Mouse (Mus musculus) forelimb bud, embryonic 11.5 days (tissue): ENCODE measurements around the gene Hoxb7.
A peak's percentile ranks its signal among the peaks of the same experiment; 100 is the strongest.

Experiments used
- DNase-seq: peaks from one replicate; pipeline ENCODE4 v3.0.0-alpha.2; 2012; ENCODE audit warnings: low read depth, low spot score

Gene Hoxb7

GRCm38 (mm10) chr11:96285771-96286738, at the start of gene Hoxb7:
Hoxb7 (plus strand) TSS chr11:96286623.
- no peak for DNase-seq

DNA sequence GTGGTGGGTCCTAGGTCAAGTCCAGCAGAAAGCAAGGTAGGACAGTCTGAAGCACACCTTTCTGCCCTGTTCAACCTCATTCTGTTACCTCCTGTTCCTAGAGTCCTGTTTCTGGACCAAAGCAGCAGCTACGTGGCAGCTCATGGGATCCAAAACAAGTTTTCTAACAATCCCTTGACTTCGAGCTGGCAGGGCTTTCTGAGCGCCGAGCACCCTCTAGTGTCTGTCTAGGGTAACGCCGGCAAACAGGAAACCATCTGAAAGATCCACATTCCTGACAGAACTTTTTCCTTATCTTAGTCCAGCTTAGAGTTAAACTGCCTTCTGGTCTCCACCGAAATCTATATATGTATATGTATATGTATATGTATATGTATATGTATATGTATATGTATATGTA, 46.2 kb upstream of the Hoxb7 start:
- DNase-seq: peak; percentile 67

DNA sequence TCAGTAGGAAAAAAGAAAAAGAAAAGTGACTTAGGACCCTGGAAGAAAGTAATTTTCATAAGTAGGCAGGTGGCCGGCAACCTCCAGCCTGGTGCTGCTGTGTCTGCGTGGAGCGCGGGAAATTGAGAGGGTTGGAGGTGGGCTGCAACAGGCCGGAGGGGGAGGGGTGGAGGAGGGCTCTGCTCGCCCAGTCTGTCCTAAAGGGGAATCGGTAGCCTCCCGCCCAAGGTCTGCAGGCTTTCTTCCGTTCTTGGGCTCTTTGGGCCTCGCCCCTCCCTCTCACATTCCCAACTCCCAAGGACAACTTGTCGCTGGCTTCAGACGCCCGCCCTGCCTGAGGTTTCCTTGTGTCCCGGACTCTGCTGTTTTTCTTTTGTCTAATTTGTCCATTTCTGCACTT, 35.5 kb upstream of the Hoxb7 start:
- no peak for DNase-seq

DNA sequence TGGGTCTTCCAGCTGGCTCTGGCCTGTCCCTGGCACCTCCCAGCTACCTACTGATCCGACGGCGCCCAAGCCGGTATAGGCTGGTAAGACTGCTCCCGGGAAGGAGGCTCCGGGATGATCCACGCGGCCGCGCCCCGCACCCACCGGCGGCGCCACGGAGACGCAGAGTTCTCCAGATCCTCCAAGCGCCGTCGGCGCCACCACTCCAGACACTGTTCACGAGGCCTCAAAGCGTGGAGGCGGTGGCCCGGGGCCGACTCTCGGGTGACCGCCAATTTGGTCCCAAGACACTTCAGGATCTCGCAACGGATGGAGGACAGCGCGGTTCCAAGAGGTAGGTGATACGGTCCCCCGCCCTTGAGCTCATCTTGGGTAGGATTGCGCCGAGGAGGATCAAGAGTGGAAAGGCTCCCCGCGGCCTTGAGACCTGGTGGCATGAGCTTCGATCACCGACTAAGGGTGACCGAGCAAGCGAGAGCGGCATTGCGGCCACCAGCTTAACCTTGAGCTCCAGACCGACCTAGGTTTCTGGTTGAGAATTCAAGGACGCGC, 34.9 kb upstream of the Hoxb7 start:
- no peak for DNase-seq

DNA sequence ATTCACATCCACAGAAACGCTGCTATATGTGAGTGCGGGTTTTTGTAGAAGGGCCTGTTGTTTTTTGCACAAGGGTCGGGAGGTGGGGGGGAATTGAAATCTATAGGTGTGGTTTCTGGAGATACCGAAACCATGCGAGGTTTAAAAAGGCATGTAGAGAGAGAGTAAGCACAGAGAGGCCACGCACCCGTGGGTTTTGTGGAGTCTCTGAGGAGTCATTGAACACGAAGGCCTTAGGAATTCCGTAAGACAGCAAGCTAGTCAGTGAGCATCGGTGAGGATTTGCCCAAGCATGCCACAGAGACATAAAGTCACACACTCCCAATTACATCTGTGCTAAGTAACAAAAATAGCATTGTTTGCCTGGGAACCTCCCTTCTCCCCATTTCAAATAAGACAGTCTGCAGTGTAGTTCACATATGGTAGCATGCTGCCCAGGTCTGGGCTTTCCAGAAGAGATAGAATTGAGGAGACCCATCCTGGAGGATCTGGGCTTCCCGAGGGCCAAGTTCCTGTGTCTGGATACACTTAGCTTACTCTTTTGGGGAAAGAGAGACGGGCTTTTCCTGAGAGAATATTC, 33.8 kb upstream of the Hoxb7 start:
- no peak for DNase-seq

DNA sequence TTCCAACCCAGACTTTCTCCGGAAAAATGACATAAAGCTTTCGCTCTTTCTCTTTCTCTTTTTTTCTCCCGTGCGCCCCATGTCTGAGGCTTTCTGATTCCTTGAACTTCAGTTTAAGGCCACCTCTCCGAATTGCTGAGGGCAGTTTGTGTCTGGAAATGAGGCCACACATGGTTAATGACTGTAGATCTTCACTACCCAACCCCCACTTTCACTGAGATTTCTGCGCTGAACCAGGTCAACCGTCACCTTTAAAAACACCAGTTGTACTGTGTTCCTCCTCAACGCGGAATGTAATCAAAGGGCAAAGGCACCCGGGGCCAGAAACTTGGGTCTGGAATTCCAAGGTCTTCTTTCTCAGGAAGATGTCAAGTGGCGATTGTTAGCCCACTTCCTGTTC, 32.2 kb upstream of the Hoxb7 start:
- DNase-seq: no peak

DNA sequence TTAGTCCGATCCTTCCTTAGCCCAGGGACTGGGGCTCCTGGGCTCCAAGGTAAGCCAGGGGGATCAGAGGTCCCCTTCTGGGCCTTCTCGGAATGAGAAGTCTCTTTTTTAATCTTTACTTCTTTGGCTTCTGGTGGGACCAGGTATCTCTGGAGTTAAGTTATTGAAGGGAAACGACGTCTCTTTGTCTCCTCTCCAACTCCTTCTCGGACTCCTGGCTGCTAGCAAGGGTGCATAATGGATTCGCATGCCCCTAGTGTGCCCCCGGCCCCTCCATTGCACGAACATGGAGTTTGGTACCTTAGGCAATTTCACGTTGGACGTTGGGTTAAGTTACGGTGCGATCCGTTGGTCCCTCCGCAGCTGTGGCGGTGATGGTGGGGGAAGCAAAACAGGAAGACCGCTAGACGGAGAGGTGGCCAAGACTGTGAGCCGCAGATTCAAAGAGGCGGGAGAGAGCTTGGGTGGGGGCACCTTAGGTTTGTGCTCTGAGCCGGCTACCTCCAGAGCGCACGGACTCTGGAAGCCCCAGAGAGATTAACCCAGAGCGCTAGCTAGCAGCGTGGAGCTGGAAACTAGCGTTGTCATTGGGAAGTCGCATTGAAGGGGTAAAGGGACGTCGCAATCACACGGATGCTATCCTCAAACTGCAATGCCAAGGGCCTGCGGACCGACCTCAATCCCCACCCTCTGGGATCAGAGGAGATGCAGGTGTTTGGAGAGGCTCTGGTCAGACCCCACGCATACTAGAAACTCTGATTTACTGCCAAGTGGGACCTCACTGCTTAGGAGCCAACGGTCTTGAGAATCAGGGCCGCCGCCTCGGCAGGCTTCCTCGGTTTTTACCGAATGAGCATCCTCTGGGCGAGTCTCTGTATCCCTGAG, 31.1 kb upstream of the Hoxb7 start:
- DNase-seq: no peak

DNA sequence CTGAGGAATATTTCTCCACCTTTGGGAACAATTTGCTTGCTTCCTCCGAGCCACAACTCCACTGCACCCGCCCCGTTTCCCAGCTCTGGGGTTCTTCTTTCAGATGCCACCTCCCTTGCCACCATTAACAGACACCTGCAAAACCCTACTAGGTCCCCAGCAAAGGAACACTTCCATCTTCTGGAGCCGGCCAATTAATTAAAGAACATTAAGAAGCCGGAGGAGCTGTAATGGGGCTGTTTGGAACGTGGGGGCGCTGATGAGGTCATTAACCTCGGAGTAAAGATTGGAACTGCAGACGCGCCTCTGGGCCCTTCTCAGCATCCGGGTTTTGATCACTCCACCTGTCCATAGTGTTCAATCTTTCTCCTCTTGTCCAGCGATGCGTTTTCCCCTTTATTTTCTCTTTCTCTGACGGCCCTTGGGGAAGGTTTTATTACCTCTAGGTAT, 30.4 kb upstream of the Hoxb7 start:
- DNase-seq: no peak

- no peak for DNase-seq
Measured at GRCm38 (mm10) chr11:96257141-96257540, 29.3 kb upstream of the Hoxb7 start.

GRCm38 (mm10) chr11:96259038-96259437, 27.4 kb upstream of the Hoxb7 start:
- DNase-seq: no peak

- no peak for DNase-seq
Measured at GRCm38 (mm10) chr11:96259511-96259910, 26.9 kb upstream of the Hoxb7 start.

DNA sequence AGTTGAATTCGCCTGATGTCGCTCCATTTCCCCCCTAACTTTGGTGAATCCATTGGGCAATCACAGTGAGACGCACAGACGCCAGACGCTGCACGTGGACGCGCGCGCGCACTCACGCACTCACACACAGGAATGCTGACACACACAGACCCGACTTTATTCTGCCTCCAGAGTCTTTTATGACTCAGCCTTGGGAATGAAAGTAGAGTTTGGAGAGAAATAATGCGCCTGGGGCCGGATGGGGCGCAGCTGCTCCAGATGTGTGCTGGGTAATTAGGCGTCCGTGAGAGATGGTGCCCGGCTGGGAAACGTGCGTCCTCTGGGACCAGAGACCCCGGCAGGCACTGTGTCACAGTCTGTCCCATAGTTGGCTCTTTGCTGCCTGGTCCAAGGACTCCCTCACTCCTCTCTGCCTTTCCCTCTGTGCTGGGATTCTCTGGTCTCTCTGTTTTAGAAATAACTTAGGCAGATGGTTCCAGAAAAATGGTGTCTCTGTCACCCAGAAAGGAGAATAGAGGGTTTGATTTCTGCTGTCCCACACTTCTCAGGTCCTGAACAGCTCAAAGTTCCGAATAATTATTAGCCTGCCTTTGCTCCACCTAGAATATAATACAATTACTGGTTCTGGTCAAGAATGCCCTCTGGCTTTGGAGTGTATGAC, 26.0 kb upstream of the Hoxb7 start:
- no peak for DNase-seq

DNA sequence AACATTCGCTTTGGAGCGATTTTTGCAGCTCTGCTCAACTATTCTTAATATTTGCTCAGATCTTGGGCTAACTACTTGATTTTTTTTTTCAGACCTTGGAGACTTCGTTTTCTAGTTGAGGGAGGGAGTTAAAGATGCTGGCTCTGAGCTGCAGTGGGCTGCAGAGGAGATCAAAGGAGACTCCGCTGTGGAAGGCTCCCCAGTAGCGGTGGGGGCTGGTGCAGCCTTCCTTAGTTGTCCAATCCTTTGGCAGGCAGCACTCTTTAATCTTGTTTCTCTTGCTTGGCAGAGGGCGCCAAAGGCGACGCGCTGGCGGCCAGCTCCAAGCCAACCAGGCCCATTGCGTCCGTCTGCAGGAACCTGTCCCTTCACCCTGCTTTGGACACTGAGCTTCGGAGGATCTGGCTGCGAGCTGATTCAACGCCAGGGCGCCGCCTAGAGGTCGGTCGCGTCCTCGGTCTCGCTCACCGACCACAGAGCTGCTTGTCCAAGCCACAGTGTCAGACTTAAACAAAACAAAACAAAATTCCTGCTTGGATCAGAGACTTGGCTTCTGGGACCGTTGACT, 25.0 kb upstream of the Hoxb7 start:
- peak; percentile 80 for DNase-seq

GRCm38 (mm10) chr11:96262262-96262830, 24.1 kb upstream of the Hoxb7 start:
- DNase-seq: no peak

GRCm38 (mm10) chr11:96263636-96264389, 22.6 kb upstream of the Hoxb7 start:
- no peak for DNase-seq

DNA sequence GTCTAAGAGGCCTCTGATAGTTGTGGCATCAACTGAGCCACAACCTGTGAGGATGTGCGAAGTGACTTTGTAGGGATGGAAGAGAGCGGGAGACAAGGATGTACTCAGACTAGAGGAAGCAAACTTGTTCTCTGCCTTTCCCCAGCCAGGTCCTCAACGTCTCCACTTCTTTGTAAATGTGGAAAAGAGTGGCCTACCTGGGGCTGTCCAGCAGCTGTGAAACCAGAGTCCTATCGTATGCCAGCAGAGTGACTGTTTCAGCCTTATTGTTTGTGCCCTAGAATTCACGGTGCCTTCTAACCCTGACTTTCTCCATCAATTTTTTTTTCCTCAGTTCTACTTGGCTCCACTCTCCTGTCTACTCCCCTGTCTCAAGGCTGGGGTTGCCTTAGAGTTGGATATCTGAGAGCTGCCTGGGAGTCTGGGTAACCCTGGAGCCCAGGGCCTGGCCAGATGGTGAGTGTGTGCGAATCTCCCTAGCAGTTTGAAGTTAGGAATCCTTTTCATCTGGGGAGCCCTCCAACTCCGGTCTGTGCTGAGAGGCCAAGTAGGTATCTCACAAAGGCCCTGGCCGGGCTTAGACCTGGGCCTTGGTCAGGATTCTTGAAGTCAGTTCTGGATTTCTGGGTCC, 21.9 kb upstream of the Hoxb7 start:
- no peak for DNase-seq

- DNase-seq: no peak
Measured at GRCm38 (mm10) chr11:96265954-96266353, 20.5 kb upstream of the Hoxb7 start.

- no peak for DNase-seq
Measured at GRCm38 (mm10) chr11:96267021-96267920, 19.2 kb upstream of the Hoxb7 start.
